Mouse (Mus musculus) limb, embryonic 12.5 days (tissue): ENCODE measurements around the gene Hist1h3b. TPM values are rescaled to one million over a fixed set of nuclear protein-coding genes. Genes with fewer than 3 reads are reported as not detected.
"Not testable (repeated sequence)": the region's sequence is repeated elsewhere in the genome, so short reads cannot be mapped to it uniquely, and the experiment has no call there.

Source experiments
- ATAC-seq: fragments of 200-750 bp; cut with Nextera tagmentation; 2 replicates; pipeline ENCODE4 v1.8.0; 2017; ENCODE audit warnings: low read depth, moderate TSS enrichment; ENCODE audit not compliant: insufficient number of reproducible peaks, insufficient read depth, low FRiP score, low TSS enrichment
- H3K27ac ChIP-seq: fragments of 300-500 bp; sonication (generic); 2 replicates; pipeline ENCODE4 v1.5.1; 2016; ENCODE audit warnings: mild to moderate bottlenecking, moderate library complexity
- H3K27me3 ChIP-seq: fragments of 300-500 bp; sonication (generic); 2 replicates; pipeline ENCODE4 v1.6.1; 2016; ENCODE audit warnings: mild to moderate bottlenecking, moderate library complexity
- H3K36me3 ChIP-seq: fragments of 300-500 bp; sonication (generic); 2 replicates; pipeline ENCODE4 v1.6.1; 2016; ENCODE audit warnings: mild to moderate bottlenecking, moderate library complexity
- H3K4me1 ChIP-seq: fragments of 300-500 bp; sonication (generic); replicated peaks from 2 replicates; pipeline ENCODE4 v1.6.1; 2016
- H3K4me2 ChIP-seq: fragments of 300-500 bp; sonication (generic); 2 replicates; pipeline ENCODE4 v1.6.1; 2016; ENCODE audit warnings: mild to moderate bottlenecking, moderate library complexity
- H3K4me3 ChIP-seq: fragments of 300-500 bp; sonication (generic); replicated peaks from 2 replicates; pipeline ENCODE4 v1.5.1; 2016; ENCODE audit warnings: mild to moderate bottlenecking
- H3K9ac ChIP-seq: fragments of 300-500 bp; sonication (generic); replicated peaks from 2 replicates; pipeline ENCODE4 v1.6.1; 2016; ENCODE audit warnings: mild to moderate bottlenecking, moderate library complexity
- H3K9me3 ChIP-seq: fragments of 300-500 bp; sonication (generic); 2 replicates; pipeline ENCODE4 v1.6.1; 2016; ENCODE audit warnings: mild to moderate bottlenecking, moderate library complexity
- WGBS: fragments of 180-500 bp; shearing (Covaris S2); methylation state at CpG from one replicate; pipeline ENCODE4 v1.1.7; 2016; 5-methylcytosine and 5-hydroxymethylcytosine counted together
- polyA plus RNA-seq: library from polyadenylated mRNA; unstranded; fragments of >200 nt; fragmentation: Nextera tagmentation; extraction: Ambion mirVana; gene quantifications from 2 replicates; pipeline ENCODE4 v1.2.1, GENCODE M21; 2016

Hist1h3b gene
- polyA plus RNA-seq: 17.7 and 30.1 TPM in 2 replicates

- not testable (repeated sequence) for H3K9me3 ChIP-seq, H3K27me3 ChIP-seq, H3K36me3 ChIP-seq
- peak within 1 kb of the TSS; percentile 97 for H3K27ac ChIP-seq
- peaks cover 19% of the 10 kb centered on the region for H3K4me1 ChIP-seq
- peak within 1 kb of the TSS; percentile 60 for H3K4me2 ChIP-seq
- peak within 1 kb of the TSS; percentile 66 for H3K9ac ChIP-seq
- under 1% methylated on average over 19 of the region's 47 CpGs for WGBS
- peak within 1 kb of the TSS; percentile 43 for H3K4me3 ChIP-seq
- peak; percentile 93 for ATAC-seq
Observed at GRCm38 (mm10) chr13:23752067-23752741, at the start of gene Hist1h3b. Gene Hist1h3b, plus strand, starts transcription at chr13:23752267.

- H3K9ac ChIP-seq, H3K4me3 ChIP-seq, H3K9me3 ChIP-seq, ATAC-seq, H3K36me3 ChIP-seq, H3K27me3 ChIP-seq, H3K27ac ChIP-seq, H3K4me2 ChIP-seq: not testable (repeated sequence)
- peaks cover 10% of the 10 kb centered on the region for H3K4me1 ChIP-seq
- WGBS: 86% methylated on average over 2 of the region's 2 CpGs
Observed at GRCm38 (mm10) chr13:23702801-23703200, 49.3 kb upstream of the Hist1h3b start.

- Histone ChIP-seq H3K4me3 (no peak overlapping the region), H3K4me2 (no peak overlapping the region), H3K27me3 (no peaks in the 10 kb centered on the region), H3K27ac (no peak overlapping the region), H3K36me3 (no peaks in the 10 kb centered on the region), H3K4me1 (peaks cover 28% of the 10 kb centered on the region), H3K9ac (no peak overlapping the region), H3K9me3 (no peaks in the 10 kb centered on the region)
- 88% methylated on average over 7 of the region's 7 CpGs for WGBS
- no peak for ATAC-seq
Observed at GRCm38 (mm10) chr13:23705751-23706356, 46.2 kb upstream of the Hist1h3b start.

- peaks cover 27% of the 10 kb centered on the region for H3K4me1 ChIP-seq
- H3K9me3 ChIP-seq: no peaks in the 10 kb centered on the region
- 90% methylated on average over 12 of the region's 12 CpGs for WGBS
- no peaks in the 10 kb centered on the region for H3K36me3 ChIP-seq
- H3K27ac ChIP-seq: no peak overlapping the region
- no peak overlapping the region for H3K9ac ChIP-seq
- H3K4me3 ChIP-seq: no peak overlapping the region
- ATAC-seq: no peak
- no peaks in the 10 kb centered on the region for H3K27me3 ChIP-seq
- no peak overlapping the region for H3K4me2 ChIP-seq
Observed at GRCm38 (mm10) chr13:23706771-23707170, 45.3 kb upstream of the Hist1h3b start.

GRCm38 (mm10) chr13:23708041-23708440 is 44.0 kb upstream of the Hist1h3b start:
- no peak for ATAC-seq
- 90% methylated on average over 4 of the region's 4 CpGs for WGBS
- Histone ChIP-seq H3K9ac (no peak overlapping the region), H3K9me3 (no peaks in the 10 kb centered on the region), H3K36me3 (no peaks in the 10 kb centered on the region), H3K4me2 (no peak overlapping the region), H3K27me3 (no peaks in the 10 kb centered on the region), H3K4me1 (peaks cover 27% of the 10 kb centered on the region), H3K4me3 (no peak overlapping the region), H3K27ac (peak overlapping the region; percentile 17; the same call in 1 of the 2 replicates)

GRCm38 (mm10) chr13:23708654-23709053 is 43.4 kb upstream of the Hist1h3b start:
- H3K9me3 ChIP-seq: no peaks in the 10 kb centered on the region
- H3K4me2 ChIP-seq: no peak overlapping the region
- WGBS: 55% methylated on average over 4 of the region's 4 CpGs
- H3K9ac ChIP-seq: no peak overlapping the region
- peak overlapping the region; percentile 7; the same call in 1 of the 2 replicates for H3K27ac ChIP-seq
- H3K4me3 ChIP-seq: no peak overlapping the region
- peaks cover 27% of the 10 kb centered on the region for H3K4me1 ChIP-seq
- no peaks in the 10 kb centered on the region for H3K36me3 ChIP-seq
- ATAC-seq: no peak
- H3K27me3 ChIP-seq: no peaks in the 10 kb centered on the region

GRCm38 (mm10) chr13:23709714-23710373 is 42.2 kb upstream of the Hist1h3b start:
- no peaks in the 10 kb centered on the region for H3K36me3 ChIP-seq
- no peaks in the 10 kb centered on the region for H3K27me3 ChIP-seq
- H3K4me3 ChIP-seq: peak overlapping the region; percentile 37
- no peak for ATAC-seq
- H3K27ac ChIP-seq: peak overlapping the region; percentile 67
- peaks cover 27% of the 10 kb centered on the region for H3K4me1 ChIP-seq
- peak overlapping the region; percentile 62 for H3K4me2 ChIP-seq
- WGBS: 17% methylated on average over 11 of the region's 15 CpGs
- no peaks in the 10 kb centered on the region for H3K9me3 ChIP-seq
- peak overlapping the region; percentile 55; the same call in 1 of the 2 replicates for H3K9ac ChIP-seq

- H3K36me3 ChIP-seq: no peaks in the 10 kb centered on the region
- H3K4me1 ChIP-seq: peaks cover 27% of the 10 kb centered on the region
- peak within 1 kb of the TSS; percentile 67 for H3K27ac ChIP-seq
- WGBS: under 1% methylated on average over 17 of the region's 17 CpGs
- peak within 1 kb of the TSS; percentile 37 for H3K4me3 ChIP-seq
- peak within 1 kb of the TSS; percentile 55 for H3K9ac ChIP-seq
- peak within 1 kb of the TSS; percentile 62 for H3K4me2 ChIP-seq
- H3K27me3 ChIP-seq: no peaks in the 10 kb centered on the region
- ATAC-seq: no peak
- H3K9me3 ChIP-seq: no peaks in the 10 kb centered on the region
Observed at GRCm38 (mm10) chr13:23710374-23711089, 41.5 kb upstream of the Hist1h3b start, which contains the start of gene Hfe. Gene Hfe, minus strand, starts transcription at chr13:23710854.

GRCm38 (mm10) chr13:23716261-23717042 is 35.6 kb upstream of the Hist1h3b start:
- ATAC-seq: no peak
- Histone ChIP-seq H3K4me3 (no peak overlapping the region), H3K27me3 (no peaks in the 10 kb centered on the region), H3K4me1 (0 out of 2 replicates have a peak, but pooled peaks cover 4% of the 10 kb centered on the region), H3K9ac (no peak overlapping the region), H3K4me2 (no peak overlapping the region), H3K36me3 (no peaks in the 10 kb centered on the region), H3K9me3 (no peaks in the 10 kb centered on the region), H3K27ac (no peak overlapping the region)
- 90% methylated on average over 5 of the region's 5 CpGs for WGBS

- no peak for ATAC-seq
- Histone ChIP-seq H3K9ac (no peak overlapping the region), H3K9me3 (no peaks in the 10 kb centered on the region), H3K36me3 (no peaks in the 10 kb centered on the region), H3K4me1 (0 out of 2 replicates have a peak, but pooled peaks cover 4% of the 10 kb centered on the region), H3K4me2 (no peak overlapping the region), H3K27me3 (no peaks in the 10 kb centered on the region), H3K4me3 (no peak overlapping the region), H3K27ac (peak overlapping the region; percentile 50; the same call in 1 of the 2 replicates)
- WGBS: 45% methylated on average over 11 of the region's 11 CpGs
Observed at GRCm38 (mm10) chr13:23717176-23717575, 34.9 kb upstream of the Hist1h3b start.
